Comparison of ENCODE assay signal across 8 mouse cellular contexts in genomic region chr16:55733751-55734150, GRCm38 (mm10).
DNase-seq lines count a peak whose midpoint lies in the region; ATAC-seq and TF ChIP-seq lines count a peak whose summit lies in the region.

No protein-coding gene starts in this region.

- ATAC-seq in intestine, embryonic 16.5 days: peak; percentile 62; the same call in 1 of the 2 replicates

- 49% methylated on average over 4 of the region's 4 CpGs for WGBS in intestine, embryonic 16.5 days

- H3K36me3 ChIP-seq in intestine, embryonic 16.5 days (ENCODE audit: control insufficient read depth, insufficient read depth, low read length): no peaks in the 10 kb centered on the region

- DNase-seq in adrenal gland, adult 8-10 months: peak; percentile 15
- DNase-seq in adrenal gland, postnatal 4 days (ENCODE audit: low spot score in 2 of 2): no peak
- DNase-seq in 3T3-L1 (ENCODE audit: low read depth, low spot score): peak; percentile 85
- peak; percentile 13 for DNase-seq in brain, embryonic 14.5 days (ENCODE audit: low read depth)
- DNase-seq in frontal cortex, postnatal 10 days (ENCODE audit: low spot score in 2 of 2): no peak
- no peak for DNase-seq in kidney, adult 11 months
- DNase-seq in layer of hippocampus, postnatal 10 days (ENCODE audit: low spot score in 2 of 2): no peak

- no peaks in the 10 kb centered on the region for H3K9me3 ChIP-seq in intestine, embryonic 16.5 days (ENCODE audit: control insufficient read depth, low read length)

- no peak overlapping the region for H3K27ac ChIP-seq in intestine, embryonic 16.5 days (ENCODE audit: low read length)

- no peak for TF ChIP-seq POLR2A in brain, embryonic 14.5 days (IDR thresholded peaks at IDR 0.05; ENCODE audit: borderline replicate concordance, extremely low read depth, insufficient read depth, insufficient read length, poor library complexity, severe bottlenecking)

- H3K27me3 ChIP-seq in intestine, embryonic 16.5 days (replicated peaks; ENCODE audit: control insufficient read depth, insufficient read depth, low read length): no peaks in the 10 kb centered on the region

- no peak overlapping the region for H3K4me2 ChIP-seq in intestine, embryonic 16.5 days (ENCODE audit: low read depth, low read length)

- H3K4me1 ChIP-seq in intestine, embryonic 16.5 days (ENCODE audit: control insufficient read depth, insufficient read depth, low read length): no peaks in the 10 kb centered on the region

- H3K9ac ChIP-seq in intestine, embryonic 16.5 days (ENCODE audit: low read depth, low read length): no peak overlapping the region

- no peak overlapping the region for H3K4me3 ChIP-seq in intestine, embryonic 16.5 days (ENCODE audit: low read length)

- TF ChIP-seq CTCF in brain, embryonic 14.5 days (IDR thresholded peaks at IDR 0.05; ENCODE audit: borderline replicate concordance, extremely low read depth, insufficient read depth, insufficient read length): no peak

Comparison
In these comparisons a context has a peak if more than half of its experiments do, and no peak if none do; other contexts are left out.
1. DNase-seq: peak in adrenal gland, adult 8-10 months (single experiment), 3T3-L1 (single experiment) and brain, embryonic 14.5 days (single experiment); none in adrenal gland, postnatal 4 days (0 of 2), frontal cortex, postnatal 10 days (0 of 2), kidney, adult 11 months (single experiment) and layer of hippocampus, postnatal 10 days (0 of 2).